Mouse (Mus musculus): Measurements from ENCODE around the gene Cxcr4. TPM values are rescaled to one million over a fixed set of nuclear protein-coding genes. Genes with fewer than 3 reads are reported as not detected.
"Not testable (repeated sequence)": the region's sequence is repeated elsewhere in the genome, so short reads cannot be mapped to it uniquely, and the experiment has no call there.

Gene Cxcr4
- polyA plus RNA-seq, 1 experiment from 2014 or later = 10.1 TPM

DNA sequence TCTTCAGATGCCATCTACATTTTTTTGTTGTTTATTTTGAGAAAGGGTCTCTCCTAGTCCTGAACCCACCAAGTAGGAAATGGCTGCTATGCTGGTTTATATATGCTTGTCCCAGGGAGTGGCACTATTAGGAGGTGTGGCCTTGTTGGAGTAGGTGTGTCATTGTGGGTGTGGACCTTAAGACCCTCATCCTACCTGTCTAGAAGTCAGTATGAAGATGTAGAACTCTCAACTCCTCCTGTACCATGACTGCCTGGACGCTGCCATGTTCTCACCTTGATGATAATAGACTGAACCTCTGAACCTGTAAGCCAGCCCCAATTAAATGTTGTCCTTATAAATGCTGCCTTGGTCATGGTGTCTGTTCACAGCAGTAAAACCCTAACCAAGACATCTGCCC, 7.4 kb downstream of the Cxcr4 start:
- not testable (repeated sequence) for H3K4me3 ChIP-seq (replicated peaks); H3K9ac ChIP-seq; ATAC-seq (ENCODE audit: low FRiP score); H3K9me3 ChIP-seq; H3K27me3 ChIP-seq; H3K4me2 ChIP-seq; H3K27ac ChIP-seq
- Histone ChIP-seq H3K36me3 (replicated peaks) (peaks cover 13% of the 10 kb centered on the region), H3K4me1 (peaks cover 52% of the 10 kb centered on the region)
- WGBS = 100% methylated on average over 1 of the region's 1 CpGs

DNA sequence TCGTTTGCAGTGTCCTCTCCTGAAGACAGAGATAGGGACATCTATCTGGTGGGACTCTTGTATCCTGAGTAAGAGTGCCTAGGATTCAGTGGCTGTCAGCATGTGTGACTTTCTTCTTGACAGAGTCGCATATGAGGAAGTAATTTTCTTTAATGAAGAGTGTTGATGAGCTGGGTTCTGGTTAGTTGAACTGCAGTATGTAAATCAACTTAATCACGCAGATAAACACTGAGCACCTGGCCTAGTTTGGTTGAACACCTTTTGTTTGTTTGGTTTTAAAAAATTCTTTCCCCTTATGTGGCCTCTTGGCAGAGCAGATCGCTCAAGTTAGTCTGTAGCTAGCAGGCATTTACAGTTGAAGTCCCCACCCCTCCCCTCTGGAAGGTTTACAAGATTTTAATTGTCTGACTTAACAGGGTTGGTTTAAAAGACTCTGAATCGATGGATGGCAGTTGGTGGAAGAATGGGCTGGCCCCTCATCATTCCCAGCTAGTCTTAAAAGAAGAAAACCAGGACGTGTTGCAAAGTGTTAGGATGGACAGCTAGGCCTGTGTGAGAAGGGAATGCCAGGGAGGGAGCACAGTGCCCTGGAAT, 8.7 kb downstream of the Cxcr4 start:
- H3K27me3 ChIP-seq = peaks cover 6% of the 10 kb centered on the region; the same call in 1 of the 2 replicates
- no peak overlapping the region for H3K27ac ChIP-seq
- no peak overlapping the region for H3K4me3 ChIP-seq (replicated peaks)
- peaks cover 51% of the 10 kb centered on the region for H3K4me1 ChIP-seq
- ATAC-seq (ENCODE audit: low FRiP score) = no peak
- H3K36me3 ChIP-seq (replicated peaks) = peaks cover 3% of the 10 kb centered on the region; the same call in 1 of the 2 replicates
- WGBS = 52% methylated on average over 6 of the region's 6 CpGs
- H3K9me3 ChIP-seq = 0 out of 2 replicates have a peak, but pooled peaks cover 5% of the 10 kb centered on the region
- H3K4me2 ChIP-seq = no peak overlapping the region
- H3K9ac ChIP-seq = no peak overlapping the region

DNA sequence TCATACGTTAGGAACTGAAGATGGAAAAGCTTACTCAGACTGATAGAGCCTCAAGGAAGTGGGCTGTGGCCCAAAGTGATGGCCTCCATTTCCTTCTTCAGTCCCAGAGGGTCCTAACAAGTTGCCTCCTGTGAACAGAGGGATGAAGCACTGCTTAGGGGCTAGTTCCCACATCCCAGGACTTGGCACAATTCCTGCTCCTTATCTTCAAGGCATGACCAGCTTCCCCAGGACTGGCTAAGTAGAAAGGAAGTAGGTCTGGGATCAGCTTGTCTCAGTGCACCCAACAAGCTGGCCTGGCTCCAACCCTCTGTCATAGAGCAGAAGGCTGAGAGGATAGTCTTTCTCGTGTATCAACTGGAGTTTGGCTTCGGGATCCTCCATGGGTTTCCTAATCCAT, 11.8 kb downstream of the Cxcr4 start:
- Histone ChIP-seq H3K4me1 (peaks cover 30% of the 10 kb centered on the region), H3K27me3 (no peaks in the 10 kb centered on the region; the same call in 1 of the 2 replicates), H3K4me2 (no peak overlapping the region), H3K27ac (no peak overlapping the region), H3K9ac (no peak overlapping the region), H3K4me3 (replicated peaks) (no peak overlapping the region), H3K36me3 (replicated peaks) (no peaks in the 10 kb centered on the region), H3K9me3 (0 out of 2 replicates have a peak, but pooled peaks cover 5% of the 10 kb centered on the region)
- ATAC-seq (ENCODE audit: low FRiP score) = no peak
- WGBS = 89% methylated on average over 3 of the region's 3 CpGs

DNA sequence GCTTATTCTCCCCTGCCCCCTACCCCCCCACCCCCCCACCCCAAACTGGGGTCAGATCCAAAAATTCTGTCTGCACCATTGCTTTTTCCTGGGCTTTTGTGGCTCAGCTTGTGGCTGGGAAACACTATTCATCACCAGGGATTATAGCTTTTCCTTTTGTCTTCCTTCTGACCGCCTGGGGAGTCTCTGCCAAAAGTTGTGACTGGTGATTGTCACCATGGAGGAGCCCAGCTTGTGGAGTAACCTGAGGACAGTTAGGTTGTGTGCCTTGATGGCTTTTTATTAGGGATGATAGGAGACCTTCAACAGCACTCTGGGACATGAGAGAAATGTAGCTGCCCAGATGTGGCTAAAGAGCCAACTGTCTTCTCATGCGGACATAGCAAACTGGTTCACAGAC, 13.6 kb downstream of the Cxcr4 start:
- Histone ChIP-seq H3K4me1 (peaks cover 23% of the 10 kb centered on the region), H3K4me2 (no peak overlapping the region), H3K9me3 (0 out of 2 replicates have a peak, but pooled peaks cover 5% of the 10 kb centered on the region), H3K27me3 (no peaks in the 10 kb centered on the region; the same call in 1 of the 2 replicates), H3K4me3 (replicated peaks) (no peak overlapping the region), H3K36me3 (replicated peaks) (no peaks in the 10 kb centered on the region), H3K9ac (no peak overlapping the region), H3K27ac (peak overlapping the region; percentile 37; the same call in 1 of the 2 replicates)
- peak; percentile 44; the same call in 1 of the 2 replicates for ATAC-seq (ENCODE audit: low FRiP score)
- 18% methylated on average over 2 of the region's 2 CpGs for WGBS

DNA sequence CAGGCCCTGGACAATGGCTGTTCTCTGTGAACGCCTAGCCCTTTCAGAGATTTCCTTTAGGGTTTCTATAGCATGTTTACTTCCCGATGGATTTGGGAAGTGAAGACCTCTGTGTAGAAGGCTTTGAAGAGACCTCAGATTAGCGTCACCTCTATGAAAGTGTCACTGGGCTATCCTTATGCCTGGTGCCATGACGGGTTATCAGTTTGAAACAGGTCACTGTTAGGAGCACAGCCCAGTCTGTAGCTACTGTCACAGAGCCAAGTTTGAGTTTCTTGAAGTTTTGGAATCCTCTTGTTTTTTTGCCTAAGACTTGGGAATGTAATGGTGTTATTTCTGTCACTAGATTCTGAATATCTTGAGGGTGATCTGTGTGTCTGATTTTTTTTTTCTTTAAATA, 17.0 kb downstream of the Cxcr4 start:
- 80% methylated on average over 4 of the region's 4 CpGs for WGBS
- H3K9ac ChIP-seq = no peak overlapping the region
- H3K4me1 ChIP-seq = peaks cover 18% of the 10 kb centered on the region
- no peak overlapping the region for H3K27ac ChIP-seq
- H3K27me3 ChIP-seq = no peaks in the 10 kb centered on the region; the same call in 1 of the 2 replicates
- no peaks in the 10 kb centered on the region for H3K9me3 ChIP-seq
- ATAC-seq (ENCODE audit: low FRiP score) = no peak
- no peak overlapping the region for H3K4me3 ChIP-seq (replicated peaks)
- no peaks in the 10 kb centered on the region for H3K36me3 ChIP-seq (replicated peaks)
- no peak overlapping the region for H3K4me2 ChIP-seq

DNA sequence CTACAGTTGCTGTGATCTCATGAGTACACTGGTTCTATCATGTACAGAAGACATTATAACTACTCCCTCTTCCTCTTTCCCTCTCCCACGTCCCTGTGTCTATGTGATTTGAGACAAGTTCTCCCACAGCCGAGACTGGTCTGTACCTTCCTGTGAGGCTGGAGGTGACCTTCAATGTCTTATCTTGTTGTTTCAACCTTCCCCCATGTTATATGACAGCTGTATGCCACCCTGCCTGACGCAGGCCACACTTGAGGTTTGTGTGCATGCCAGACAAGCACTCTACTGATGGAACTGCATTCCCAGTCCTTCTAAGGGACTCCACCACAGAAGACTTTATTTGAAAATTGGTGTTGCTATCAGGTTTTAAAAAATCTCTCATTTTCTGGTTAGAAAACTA, 21.1 kb downstream of the Cxcr4 start:
- no peak overlapping the region for H3K4me2 ChIP-seq
- no peaks in the 10 kb centered on the region for H3K27me3 ChIP-seq
- H3K36me3 ChIP-seq (replicated peaks) = no peaks in the 10 kb centered on the region
- H3K4me1 ChIP-seq = peaks cover 21% of the 10 kb centered on the region
- no peak overlapping the region for H3K27ac ChIP-seq
- 87% methylated on average over 3 of the region's 3 CpGs for WGBS
- ATAC-seq (ENCODE audit: low FRiP score) = no peak
- no peaks in the 10 kb centered on the region for H3K9me3 ChIP-seq
- H3K9ac ChIP-seq = no peak overlapping the region
- no peak overlapping the region for H3K4me3 ChIP-seq (replicated peaks)

DNA sequence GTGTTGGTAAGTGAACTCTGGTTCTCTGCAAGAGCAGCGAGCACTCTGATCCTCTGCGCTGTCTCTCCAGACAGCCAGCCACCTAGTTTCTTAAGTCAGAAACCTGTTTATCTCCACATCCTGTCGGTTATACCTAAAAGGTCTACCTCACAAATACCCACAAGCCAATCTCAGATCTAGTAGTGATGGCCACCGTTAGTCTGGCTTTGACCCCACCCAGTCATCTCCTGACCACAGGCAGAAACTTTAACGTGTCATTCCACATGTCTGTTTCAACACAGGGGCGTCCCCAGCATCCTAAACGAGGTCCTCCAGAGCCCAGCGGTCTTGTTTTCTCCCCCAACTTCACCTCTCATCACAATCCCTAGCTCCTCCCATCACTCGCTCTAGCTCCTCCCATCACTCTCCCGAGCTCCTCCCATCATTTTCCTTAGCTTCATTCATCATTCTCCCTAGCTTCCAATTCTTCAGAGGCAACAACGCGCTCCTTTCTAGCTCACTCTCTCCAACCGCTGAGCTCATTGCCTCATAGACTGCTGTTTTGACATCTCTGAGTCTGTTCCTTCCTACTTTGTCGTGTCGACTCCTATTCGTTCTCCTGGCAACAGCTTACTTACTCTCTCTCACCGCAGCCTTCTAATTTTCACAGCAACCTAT, 22.0 kb downstream of the Cxcr4 start:
- ATAC-seq (ENCODE audit: low FRiP score) = no peak
- Histone ChIP-seq H3K27ac (no peak overlapping the region), H3K36me3 (replicated peaks) (no peaks in the 10 kb centered on the region), H3K4me3 (replicated peaks) (no peak overlapping the region), H3K4me2 (no peak overlapping the region), H3K27me3 (no peaks in the 10 kb centered on the region), H3K4me1 (peaks cover 24% of the 10 kb centered on the region), H3K9me3 (no peaks in the 10 kb centered on the region), H3K9ac (no peak overlapping the region)
- WGBS = 77% methylated on average over 17 of the region's 17 CpGs

DNA sequence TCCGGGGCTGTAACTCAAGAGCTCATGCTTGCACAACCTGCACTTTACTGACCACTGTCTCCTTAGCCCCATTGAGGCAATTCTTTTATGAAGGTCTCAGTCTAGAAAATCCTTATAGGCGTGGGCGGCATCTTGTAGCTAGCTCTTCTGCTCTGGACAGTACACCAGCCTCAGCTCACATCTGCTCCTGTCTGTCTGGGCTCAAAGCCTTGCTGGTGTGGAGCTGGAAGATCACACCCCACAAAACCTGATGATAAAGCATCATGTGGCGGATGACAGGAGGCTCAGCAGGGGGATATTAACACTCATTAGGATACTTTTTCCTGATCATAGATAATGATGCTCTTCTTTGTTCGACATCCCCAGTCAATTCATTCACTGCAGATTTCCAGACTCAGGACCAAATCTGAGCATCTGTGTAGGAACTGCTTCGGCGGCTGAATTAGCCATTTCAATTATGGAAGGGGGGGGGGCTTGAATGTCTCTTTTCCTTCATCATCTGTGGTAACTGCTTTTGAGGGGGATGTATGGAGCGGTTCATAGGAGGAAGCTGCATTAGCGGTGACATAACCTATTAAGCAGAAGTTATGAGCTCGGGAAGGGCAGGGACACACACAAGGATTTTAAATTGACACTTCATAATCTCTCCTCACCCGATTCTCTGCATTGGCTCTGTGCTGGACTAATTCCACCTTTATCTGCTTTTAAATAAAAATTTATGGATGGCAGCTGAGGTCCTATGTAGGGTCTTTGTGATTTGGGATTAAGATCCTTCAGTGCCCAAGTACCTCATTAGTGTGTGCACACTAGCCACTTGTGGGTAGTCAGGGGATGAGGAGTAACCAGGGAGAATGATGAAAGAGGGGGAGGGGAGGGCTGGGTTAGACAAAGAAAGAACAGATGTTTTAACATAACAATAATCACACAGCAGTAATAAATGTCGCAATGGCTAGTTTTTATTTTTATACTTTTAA, 24.6 kb downstream of the Cxcr4 start:
- Histone ChIP-seq H3K4me1 (peaks cover 24% of the 10 kb centered on the region), H3K36me3 (replicated peaks) (no peaks in the 10 kb centered on the region)
- 45% methylated on average over 12 of the region's 12 CpGs for WGBS

DNA sequence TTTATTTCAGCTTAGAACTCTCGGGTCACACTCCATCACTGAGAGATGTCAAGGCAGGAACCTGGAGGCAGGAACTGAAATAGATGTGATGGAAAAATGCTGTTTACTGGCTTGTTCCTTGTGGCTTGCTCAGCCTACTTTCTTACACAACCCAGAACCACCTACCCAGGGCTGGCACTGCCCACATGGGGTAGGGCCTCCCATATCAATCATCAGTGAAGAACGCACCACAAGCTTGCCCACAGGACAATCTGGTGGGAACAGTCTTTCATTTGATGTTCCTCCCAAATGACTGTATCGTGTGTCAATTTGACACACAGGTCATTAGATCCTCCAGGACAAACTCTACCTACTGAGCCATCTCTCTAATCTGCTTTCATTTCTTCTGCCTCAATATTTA, 28.2 kb downstream of the Cxcr4 start:
- ATAC-seq (ENCODE audit: low FRiP score) = no peak
- WGBS = 89% methylated on average over 3 of the region's 3 CpGs
- peaks cover 29% of the 10 kb centered on the region for H3K4me1 ChIP-seq
- H3K4me2 ChIP-seq = no peak overlapping the region
- no peaks in the 10 kb centered on the region for H3K36me3 ChIP-seq (replicated peaks)
- H3K27ac ChIP-seq = no peak overlapping the region
- no peaks in the 10 kb centered on the region for H3K9me3 ChIP-seq
- 0 out of 2 replicates have a peak, but pooled peaks cover 5% of the 10 kb centered on the region for H3K27me3 ChIP-seq
- no peak overlapping the region for H3K9ac ChIP-seq
- H3K4me3 ChIP-seq (replicated peaks) = no peak overlapping the region

More for the DNA sequence above, 24.6 kb downstream of the Cxcr4 start:
- H3K9me3 ChIP-seq = no peaks in the 10 kb centered on the region
- H3K4me2 ChIP-seq = no peak overlapping the region
- peak; percentile 70 for ATAC-seq (ENCODE audit: low FRiP score)
- peak overlapping the region; percentile 73 for H3K27ac ChIP-seq
- H3K4me3 ChIP-seq (replicated peaks) = no peak overlapping the region
- no peaks in the 10 kb centered on the region for H3K27me3 ChIP-seq
- H3K9ac ChIP-seq = no peak overlapping the region

DNA sequence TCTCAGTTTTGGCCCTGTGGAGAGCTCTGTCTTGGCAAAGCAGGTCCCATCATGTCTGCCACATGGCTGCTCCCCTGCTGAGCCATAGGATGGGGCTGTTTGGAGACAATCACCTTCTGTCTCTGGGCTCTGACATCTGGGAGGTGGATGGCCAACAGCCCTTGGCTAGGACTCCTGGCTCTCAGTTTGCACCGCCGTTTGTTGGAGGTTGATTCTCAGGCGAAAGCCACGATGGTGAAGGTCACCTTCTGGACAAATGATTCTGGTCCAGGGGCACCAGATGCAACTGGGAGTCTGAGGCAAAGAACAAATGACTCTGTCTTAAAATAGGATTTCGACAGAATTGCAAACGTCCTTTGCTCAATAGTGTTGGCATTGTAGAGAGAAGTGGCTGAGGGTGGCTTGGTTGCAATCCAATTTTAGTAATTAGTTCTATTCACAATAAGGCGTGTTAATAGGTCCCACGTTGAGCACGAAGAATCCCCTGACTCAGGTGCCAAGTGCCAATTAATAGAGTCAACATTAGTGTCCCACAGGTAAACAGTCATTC, 30.7 kb downstream of the Cxcr4 start:
- H3K4me2 ChIP-seq = no peak overlapping the region
- peaks cover 12% of the 10 kb centered on the region; the same call in 1 of the 2 replicates for H3K4me1 ChIP-seq
- 0 out of 2 replicates have a peak, but pooled peaks cover 5% of the 10 kb centered on the region for H3K27me3 ChIP-seq
- no peak overlapping the region for H3K4me3 ChIP-seq (replicated peaks)
- 0 out of 2 replicates have a peak overlapping the region, but pooled peaks have one; percentile 4 for H3K27ac ChIP-seq
- 71% methylated on average over 9 of the region's 9 CpGs for WGBS
- no peaks in the 10 kb centered on the region for H3K9me3 ChIP-seq
- no peaks in the 10 kb centered on the region for H3K36me3 ChIP-seq (replicated peaks)
- ATAC-seq (ENCODE audit: low FRiP score) = no peak
- no peak overlapping the region for H3K9ac ChIP-seq

DNA sequence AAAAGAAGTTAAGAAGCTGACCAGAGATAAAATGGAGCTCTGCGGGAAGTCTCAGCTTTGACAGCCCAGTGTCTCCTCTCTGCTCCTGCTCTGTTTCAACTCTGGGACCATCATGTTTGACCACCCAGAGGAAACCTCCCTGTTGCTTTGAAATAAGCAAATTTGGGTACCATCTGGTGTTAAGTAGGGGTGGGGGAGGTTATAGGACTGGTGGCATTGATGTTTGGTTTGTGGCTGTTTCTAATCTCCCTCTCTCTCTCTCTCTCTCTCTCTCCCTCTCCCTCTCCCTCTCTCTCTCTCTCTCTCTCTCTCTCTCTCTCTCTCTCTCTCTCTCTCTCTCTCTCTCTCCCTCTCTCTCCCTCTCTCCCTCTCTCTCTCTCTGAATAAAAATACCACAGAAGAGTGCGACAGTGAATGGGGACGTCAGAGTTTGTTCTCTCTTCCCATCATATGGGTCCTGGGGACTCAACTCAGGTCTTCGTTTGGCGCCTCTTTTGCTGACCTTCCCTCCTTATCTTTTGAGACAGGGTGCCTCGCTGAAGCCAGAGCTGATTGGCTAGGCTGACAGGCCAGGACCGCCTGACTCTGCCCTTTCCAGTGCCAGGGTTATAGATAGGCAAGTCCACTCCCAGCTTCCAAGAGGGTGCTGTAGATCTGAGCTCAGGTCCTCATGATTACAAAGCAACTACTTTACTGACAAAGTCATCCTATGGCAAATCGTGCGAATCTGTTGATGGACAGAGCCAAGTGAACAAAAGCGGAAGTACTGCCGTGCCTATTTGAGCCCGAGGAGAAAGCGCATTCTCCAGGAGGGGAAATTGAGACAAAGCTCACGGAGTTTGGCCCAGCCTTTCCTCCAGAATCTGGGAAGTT, 31.4 kb downstream of the Cxcr4 start:
- H3K36me3 ChIP-seq (replicated peaks) = no peaks in the 10 kb centered on the region
- no peak overlapping the region for H3K27ac ChIP-seq
- ATAC-seq (ENCODE audit: low FRiP score) = no peak
- H3K4me1 ChIP-seq = peaks cover 5% of the 10 kb centered on the region; the same call in 1 of the 2 replicates
- 0 out of 2 replicates have a peak, but pooled peaks cover 5% of the 10 kb centered on the region for H3K27me3 ChIP-seq
- no peaks in the 10 kb centered on the region for H3K9me3 ChIP-seq
- WGBS = 84% methylated on average over 14 of the region's 14 CpGs
- no peak overlapping the region for H3K4me3 ChIP-seq (replicated peaks)
- H3K9ac ChIP-seq = no peak overlapping the region
- no peak overlapping the region for H3K4me2 ChIP-seq

All from forebrain, embryonic 12.5 days (tissue).